Mouse (Mus musculus) ES-E14 (cell line): ENCODE data around the gene Ect2.

Experiments used
- CHD2 ChIP-seq: IDR thresholded peaks from 2 replicates; pipeline ENCODE4 v1.6.1; 2014; ENCODE audit warnings: mild to moderate bottlenecking, low read depth, low read length, inconsistent platforms
- HCFC1 ChIP-seq: IDR thresholded peaks from 2 replicates; pipeline ENCODE4 v1.6.1; 2012; ENCODE audit warnings: low read length, inconsistent platforms, borderline replicate concordance; ENCODE audit not compliant: insufficient read depth
- MAFK ChIP-seq: IDR thresholded peaks from 2 replicates; pipeline ENCODE4 v1.6.1; 2014; ENCODE audit warnings: mild to moderate bottlenecking, low read depth, low read length, inconsistent platforms; ENCODE audit not compliant: insufficient read depth
- ZC3H11A ChIP-seq: IDR thresholded peaks from 2 replicates; pipeline ENCODE4 v1.6.1; 2012; ENCODE audit warnings: low read depth, mild to moderate bottlenecking, inconsistent platforms, low read length, borderline replicate concordance
- ZNF384 ChIP-seq: IDR thresholded peaks from 2 replicates; pipeline ENCODE4 v1.6.1; 2012; ENCODE audit warnings: low read depth, low read length, inconsistent platforms

DNA sequence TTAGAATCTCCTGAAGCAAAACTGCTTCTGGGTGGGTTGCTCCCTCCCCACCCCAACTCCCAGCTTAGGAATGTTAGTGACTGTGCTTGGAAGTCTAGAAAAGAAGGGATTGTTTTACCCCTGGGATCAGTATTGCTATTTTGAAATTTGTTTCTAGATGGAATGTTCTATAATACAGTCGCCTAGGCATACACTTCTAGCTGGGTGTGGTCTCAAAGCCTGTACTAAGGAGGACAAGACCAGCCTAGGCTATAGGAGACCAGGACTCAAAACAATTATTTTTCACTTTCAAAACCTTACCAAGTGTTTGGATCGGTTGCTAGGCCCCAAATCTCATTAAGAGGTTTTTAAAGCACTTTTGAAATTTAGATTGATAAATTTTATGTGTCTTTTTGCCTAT is 602 bp upstream of the Ect2 start:
- TF ChIP-seq ZNF384 (no peak), HCFC1 (no peak), ZC3H11A (no peak), CHD2 (no peak), MAFK (no peak)
